Mouse (Mus musculus) layer of hippocampus, adult 2 months (tissue): ENCODE results near the gene Mical3. TPM values are rescaled to one million over a fixed set of nuclear protein-coding genes. Genes with fewer than 3 reads are reported as not detected.
A peak's percentile ranks its signal among the peaks of the same experiment; 100 is the strongest.

Source experiments
- DNase-seq, 2 experiments: peaks; one replicate each; pipeline ENCODE4 v3.0.0; 2022; ENCODE audit warnings: low spot score in 2 of 2
- H3K27ac ChIP-seq: fragments of 200-600 bp; 2 replicates; pipeline ENCODE4 v1.8.1; 2022
- H3K4me3 ChIP-seq: fragments of 200-600 bp; 2 replicates; pipeline ENCODE4 v1.8.1; 2022; ENCODE audit warnings: mild to moderate bottlenecking
- CTCF ChIP-seq: fragments of 200-600 bp; conservative IDR thresholded peaks from 2 replicates; pipeline ENCODE4 v1.8.1; 2022; ENCODE audit warnings: antibody characterized with exemption, mild to moderate bottlenecking, moderate library complexity
- long read RNA-seq, 2 experiments: library from polyadenylated mRNA; stranded (forward); transcript quantifications; one replicate each; pipeline ENCODE4 v2.0.0; 2021; ENCODE audit warnings: borderline mapping rate in 2 of 2
- total RNA-seq, 2 experiments: library from RNA; stranded (reverse); gene quantifications; 2 replicates each; pipeline ENCODE4 v1.2.3; 2021

Mical3 gene
- total RNA-seq = 10 to 100 TPM; 89.5 to 94.6 TPM
- long read RNA-seq, experiment 1, full-length matches to known transcripts = 1 of 19 reads
- long read RNA-seq, experiment 1, partial matches to known transcripts = 5 of 19 reads
- long read RNA-seq, experiment 1, other reads (novel, unspliced or antisense) = 13 of 19 reads
- long read RNA-seq, experiment 2, partial matches to known transcripts = 2 of 19 reads
- long read RNA-seq, experiment 2, other reads (novel, unspliced or antisense) = 17 of 19 reads

DNA sequence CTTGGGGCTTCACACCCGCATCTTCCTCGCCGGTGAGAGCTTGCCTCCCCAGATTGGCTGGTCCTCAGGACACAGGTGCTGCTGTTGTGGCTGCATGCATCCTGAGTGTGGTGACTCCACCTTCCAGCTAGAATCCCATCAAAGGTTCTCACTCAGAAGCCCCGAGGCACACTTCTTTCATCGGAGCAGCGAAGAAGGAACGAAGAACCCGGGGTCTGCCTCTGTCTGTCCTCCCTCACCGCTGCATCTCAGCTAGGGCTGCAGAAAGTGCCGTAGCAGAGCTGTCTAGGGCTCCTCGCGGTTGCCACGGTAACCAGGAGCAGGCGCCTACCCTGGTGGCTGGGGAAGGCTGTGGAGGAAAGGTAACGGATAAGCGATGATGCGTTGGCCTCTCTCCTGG is at the start of gene Mical3:
Gene Mical3, minus strand, starts transcription at position 227 of the 400 bp plus-strand sequence.
- DNase-seq = peak; percentile 64 to 70
- peak within 1 kb of the TSS; percentile 92 for H3K27ac ChIP-seq
- TF ChIP-seq CTCF = peak; percentile 56
- H3K4me3 ChIP-seq = peak within 1 kb of the TSS; percentile 69

GRCm38 (mm10) chr6:121179846-121180245 is 49.0 kb upstream of the Mical3 start:
- no peak for TF ChIP-seq CTCF

DNA sequence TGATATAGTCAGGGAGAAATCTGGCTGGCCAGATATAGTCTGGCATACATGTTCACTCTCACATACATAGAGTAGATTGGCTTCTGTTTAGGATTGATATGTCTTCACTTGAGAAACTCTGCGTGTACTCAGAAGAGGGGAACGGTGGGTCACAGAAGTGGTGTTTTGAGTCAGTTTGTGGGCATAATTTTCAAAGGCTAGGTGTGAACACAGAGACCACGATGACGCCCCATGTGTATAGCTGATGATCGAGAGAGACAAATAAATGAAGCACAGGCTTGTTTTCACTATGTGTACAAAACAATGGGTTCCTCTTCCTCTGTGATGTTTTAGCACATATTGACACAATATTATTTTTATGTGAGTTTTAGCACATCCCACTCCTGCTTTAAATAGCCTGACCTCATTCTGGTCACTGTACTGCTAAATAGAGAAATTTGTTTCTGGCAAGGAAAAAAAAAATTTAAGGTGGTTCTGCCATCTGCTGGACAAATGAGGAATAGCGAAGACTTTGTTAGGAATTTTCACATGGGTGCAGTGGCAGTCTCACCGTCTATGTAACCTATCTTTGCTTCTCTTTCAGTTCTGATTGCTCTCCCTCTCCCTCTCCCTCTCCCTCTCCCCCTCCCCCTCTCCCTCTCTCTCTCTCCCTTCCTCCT is 48.0 kb upstream of the Mical3 start:
- Histone ChIP-seq H3K27ac (no peak overlapping the region), H3K4me3 (no peak overlapping the region)
- peak; percentile 77 to 83 for DNase-seq
- TF ChIP-seq CTCF = peak; percentile 83

More at GRCm38 (mm10) chr6:121179846-121180245, 49.0 kb upstream of the Mical3 start:
- DNase-seq = no peak
- no peak overlapping the region for H3K27ac ChIP-seq
- no peak overlapping the region for H3K4me3 ChIP-seq

- no peak for TF ChIP-seq CTCF
- DNase-seq = no peak
- no peak overlapping the region for H3K4me3 ChIP-seq
- H3K27ac ChIP-seq = no peak overlapping the region
Measured at GRCm38 (mm10) chr6:121177118-121177708, 46.4 kb upstream of the Mical3 start.

DNA sequence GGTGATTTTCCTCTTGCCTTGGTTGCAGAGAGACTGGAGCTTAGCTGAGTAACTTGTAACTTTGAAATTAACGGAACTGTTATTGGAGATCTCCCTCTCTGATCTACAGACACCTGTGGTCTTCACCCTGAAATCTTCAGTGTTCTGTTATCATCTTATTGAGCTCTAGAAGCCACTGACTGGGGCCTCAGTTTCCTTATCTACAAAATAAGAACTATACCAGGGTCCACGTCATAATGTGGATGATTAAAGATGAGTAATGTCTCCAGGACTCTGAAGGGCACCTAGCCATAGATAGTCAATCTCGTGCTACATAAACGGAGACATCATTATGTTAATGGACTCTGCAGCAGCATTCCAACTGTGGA is 45.9 kb upstream of the Mical3 start:
- DNase-seq = no peak
- Histone ChIP-seq H3K27ac (no peak overlapping the region), H3K4me3 (no peak overlapping the region)
- no peak for TF ChIP-seq CTCF

GRCm38 (mm10) chr6:121176011-121176730 is 45.4 kb upstream of the Mical3 start:
- DNase-seq = no peak
- no peak for TF ChIP-seq CTCF
- H3K4me3 ChIP-seq = no peak overlapping the region
- no peak overlapping the region for H3K27ac ChIP-seq

DNA sequence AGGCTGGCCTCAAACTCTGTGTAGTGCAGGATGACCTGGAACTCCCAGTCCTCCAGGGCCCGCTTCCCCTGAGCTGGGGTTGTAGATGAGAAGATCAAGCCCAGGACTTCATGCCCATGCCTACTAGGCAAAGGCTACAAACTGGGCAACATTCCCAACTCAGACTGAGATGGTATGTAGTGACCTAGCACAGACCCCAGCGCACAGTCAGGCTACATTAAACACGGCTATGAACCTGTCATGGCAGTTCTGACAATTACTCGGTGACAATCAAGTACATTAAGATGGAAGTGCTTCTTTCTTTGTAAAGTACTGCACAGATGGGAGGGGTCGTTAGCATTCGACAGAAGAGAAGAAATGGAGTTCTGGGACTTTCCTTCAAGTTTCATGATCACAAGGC is 44.0 kb upstream of the Mical3 start:
- H3K27ac ChIP-seq = no peak overlapping the region
- TF ChIP-seq CTCF = no peak
- DNase-seq = no peak
- no peak overlapping the region for H3K4me3 ChIP-seq

GRCm38 (mm10) chr6:121173471-121173870 is 42.7 kb upstream of the Mical3 start:
- TF ChIP-seq CTCF = no peak

DNA sequence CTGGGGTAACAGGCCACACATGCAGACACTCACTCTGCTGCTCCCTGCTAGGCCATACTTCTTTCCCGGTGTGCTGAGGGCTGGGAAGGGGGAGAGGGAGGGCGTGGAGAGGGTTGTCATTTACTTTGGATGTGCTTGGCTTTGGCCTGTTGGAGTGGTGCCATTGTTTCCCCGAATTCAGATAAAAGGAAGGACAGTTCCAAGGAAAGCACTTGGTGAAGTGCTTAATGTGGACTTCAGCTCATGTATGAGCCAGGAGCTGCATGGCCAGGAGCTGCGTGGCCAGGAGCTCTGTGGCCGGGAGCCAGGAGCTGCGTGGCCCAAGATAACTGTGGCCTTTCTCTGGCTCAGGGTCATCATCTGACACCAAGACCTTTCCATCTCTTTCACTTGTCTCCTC is 40.3 kb upstream of the Mical3 start:
- no peak for DNase-seq
- Histone ChIP-seq H3K4me3 (no peak overlapping the region), H3K27ac (no peak overlapping the region)
- no peak for TF ChIP-seq CTCF

More at GRCm38 (mm10) chr6:121173471-121173870, 42.7 kb upstream of the Mical3 start:
- no peak overlapping the region for H3K27ac ChIP-seq
- no peak overlapping the region for H3K4me3 ChIP-seq
- DNase-seq = no peak

- DNase-seq = no peak
- Histone ChIP-seq H3K27ac (no peak overlapping the region), H3K4me3 (no peak overlapping the region)
- TF ChIP-seq CTCF = no peak
Measured at GRCm38 (mm10) chr6:121167381-121167975, 36.7 kb upstream of the Mical3 start.

DNA sequence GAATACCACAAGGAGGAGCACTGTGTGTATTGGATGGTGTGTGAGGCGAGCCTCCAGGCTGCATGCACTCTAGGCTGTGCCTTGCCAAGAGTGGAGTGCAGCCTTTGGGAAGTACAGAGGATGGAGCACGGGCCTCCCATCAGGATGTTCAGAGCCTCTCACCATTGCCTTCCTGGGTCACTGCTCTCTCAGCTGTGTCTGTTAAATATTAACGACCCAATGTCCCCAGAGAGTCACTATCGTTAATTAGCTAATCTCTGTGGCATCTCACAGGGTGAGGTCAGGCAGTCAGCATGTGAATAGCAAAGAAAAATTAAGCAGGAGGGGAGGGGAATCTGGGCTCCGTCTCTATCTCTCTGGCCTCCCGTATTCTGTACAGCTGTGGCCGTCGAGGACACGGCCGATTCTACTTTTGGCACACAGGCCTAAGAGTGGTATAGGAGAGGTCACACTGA is 35.3 kb upstream of the Mical3 start:
- H3K27ac ChIP-seq = no peak overlapping the region
- H3K4me3 ChIP-seq = no peak overlapping the region
- no peak for DNase-seq
- no peak for TF ChIP-seq CTCF

DNA sequence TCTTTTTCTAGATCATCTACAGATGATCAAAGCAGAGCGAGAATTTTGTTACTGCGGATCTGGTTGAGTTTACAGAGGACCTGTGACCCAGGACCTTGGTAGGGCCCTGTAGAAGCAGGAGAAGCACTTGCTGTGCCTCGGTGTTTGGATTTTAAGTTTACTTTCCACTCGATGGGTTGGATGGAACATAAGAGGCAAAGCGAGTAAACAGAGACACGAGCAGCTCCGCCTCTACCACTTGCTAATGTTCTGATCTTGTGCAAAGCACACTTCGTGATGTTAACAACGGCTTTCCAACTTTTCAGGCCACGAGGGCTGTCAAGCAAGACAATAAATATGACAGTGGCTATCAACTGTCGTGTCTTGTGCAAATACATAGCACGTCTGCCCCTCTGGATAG is 31.8 kb upstream of the Mical3 start:
- Histone ChIP-seq H3K4me3 (no peak overlapping the region), H3K27ac (no peak overlapping the region)
- TF ChIP-seq CTCF = no peak
- DNase-seq = no peak

- no peak for TF ChIP-seq CTCF
- no peak for DNase-seq
- H3K27ac ChIP-seq = no peak overlapping the region
- H3K4me3 ChIP-seq = no peak overlapping the region
Measured at GRCm38 (mm10) chr6:121160126-121160525, 29.3 kb upstream of the Mical3 start.
